Mouse (Mus musculus): ENCODE measurements around the gene Dedd2. TPM values are rescaled to one million over a fixed set of nuclear protein-coding genes. Genes with fewer than 3 reads are reported as not detected.

The Dedd2 gene
- polyA plus RNA-seq, 1 experiment = 102 TPM

GRCm38 (mm10) chr7:25210482-25210881 is 9.9 kb downstream of the Dedd2 start:
- no peak for TF ChIP-seq GATA1 (IDR thresholded peaks at IDR 0.05; ENCODE audit: low read length)

DNA sequence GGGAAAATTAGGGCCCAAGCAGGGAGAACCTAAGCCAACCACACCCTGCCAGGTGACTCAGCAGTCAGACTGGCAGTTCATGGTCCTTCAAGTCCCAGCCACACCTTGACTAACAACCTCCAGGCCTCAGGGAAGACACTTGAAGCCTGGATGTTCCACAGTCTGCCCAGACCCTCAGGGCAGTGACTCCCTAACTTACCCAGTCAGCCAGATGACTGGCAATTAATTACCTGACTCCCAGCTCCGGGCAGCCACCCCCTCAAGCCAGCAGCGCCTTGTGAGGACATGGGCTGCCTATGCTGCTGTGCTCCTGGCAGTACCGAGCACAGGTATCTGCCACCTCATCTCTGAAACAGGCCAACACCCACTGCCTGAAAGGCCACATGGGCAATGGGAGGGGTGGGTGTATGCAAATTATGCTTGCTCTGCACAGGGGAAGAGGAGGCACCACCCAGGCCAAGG is 11.2 kb downstream of the Dedd2 start:
- TF ChIP-seq GATA1 (IDR thresholded peaks at IDR 0.05; ENCODE audit: low read length) = no peak

DNA sequence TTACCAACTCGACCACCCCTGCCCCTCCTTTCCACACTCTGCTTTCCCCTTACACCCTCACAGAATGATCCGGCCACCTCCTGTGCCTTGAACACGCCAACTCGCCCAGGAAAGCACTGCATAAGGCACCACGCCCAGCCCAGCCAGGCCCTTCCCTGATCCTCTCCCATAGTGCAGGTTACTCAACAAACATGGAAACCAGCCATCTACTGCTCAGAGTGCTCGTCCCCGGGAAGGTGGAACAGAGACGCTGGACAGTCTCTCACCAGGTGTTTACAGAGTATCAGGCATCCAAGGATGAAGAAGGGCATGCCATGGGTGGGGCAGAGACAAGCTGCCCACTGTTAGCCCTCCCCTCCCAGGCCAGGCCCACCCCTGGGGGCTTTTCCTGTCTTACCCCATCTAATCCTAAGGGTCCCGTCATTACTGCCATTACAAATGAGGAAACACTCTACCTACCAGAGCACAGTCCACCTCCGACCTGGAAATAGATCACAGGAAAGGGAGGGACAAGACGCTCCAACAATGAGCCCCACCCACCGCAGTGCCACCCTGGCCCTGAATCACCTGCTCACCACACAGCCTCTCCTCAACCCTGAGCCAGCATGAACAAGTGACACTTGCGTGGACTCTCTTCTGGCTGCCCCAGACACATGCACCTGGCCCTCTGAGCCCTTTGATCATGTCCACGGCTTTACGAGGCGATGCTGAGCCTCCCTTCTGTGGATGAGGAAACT is 14.2 kb downstream of the Dedd2 start:
- TF ChIP-seq GATA1 (IDR thresholded peaks at IDR 0.05; ENCODE audit: low read length) = no peak

DNA sequence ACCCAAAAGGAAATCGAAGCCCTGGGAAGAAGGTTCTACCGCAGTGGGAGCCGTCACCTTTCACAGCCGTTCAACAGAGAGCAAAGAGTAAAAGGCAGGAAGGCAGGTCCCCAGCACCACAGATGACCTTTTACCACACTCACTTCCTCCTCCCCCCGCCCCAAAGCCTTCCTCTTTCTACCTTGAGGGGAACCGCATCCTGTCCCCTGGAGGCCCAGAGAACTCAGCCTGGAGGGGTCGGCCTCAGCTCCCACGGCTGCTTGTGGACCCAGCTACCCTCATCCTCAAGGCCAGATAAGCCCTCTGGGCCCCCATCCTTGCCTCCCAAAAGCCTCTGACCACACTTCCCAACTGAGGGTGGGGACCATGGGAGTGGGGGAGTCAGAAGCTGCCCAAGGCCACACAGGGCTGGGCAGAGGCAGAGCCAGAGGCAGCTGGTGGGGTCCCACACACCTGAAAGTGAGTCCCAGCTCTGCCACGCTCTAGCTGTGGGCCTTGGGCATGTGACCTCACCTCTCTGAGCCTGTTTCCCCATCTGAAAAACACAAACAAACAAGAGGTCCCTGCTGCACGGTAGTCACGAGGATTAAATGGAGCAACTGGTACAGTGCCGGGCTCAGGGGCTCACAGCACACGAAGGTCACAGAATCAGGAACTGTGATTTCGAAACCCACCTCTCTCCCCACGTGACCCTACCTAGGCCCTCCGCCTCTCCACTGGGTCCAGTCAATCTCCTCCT is 14.9 kb downstream of the Dedd2 start:
- no peak for TF ChIP-seq GATA1 (IDR thresholded peaks at IDR 0.05; ENCODE audit: low read length)

GRCm38 (mm10) chr7:25203624-25204023 is 16.8 kb downstream of the Dedd2 start:
- no peak for TF ChIP-seq GATA1 (IDR thresholded peaks at IDR 0.05; ENCODE audit: low read length)

- no peak for TF ChIP-seq GATA1 (IDR thresholded peaks at IDR 0.05; ENCODE audit: low read length)
Measured at GRCm38 (mm10) chr7:25197384-25198018, 22.9 kb downstream of the Dedd2 start.

- no peak for TF ChIP-seq GATA1 (IDR thresholded peaks at IDR 0.05; ENCODE audit: low read length)
Measured at GRCm38 (mm10) chr7:25196107-25196506, 24.3 kb downstream of the Dedd2 start.

DNA sequence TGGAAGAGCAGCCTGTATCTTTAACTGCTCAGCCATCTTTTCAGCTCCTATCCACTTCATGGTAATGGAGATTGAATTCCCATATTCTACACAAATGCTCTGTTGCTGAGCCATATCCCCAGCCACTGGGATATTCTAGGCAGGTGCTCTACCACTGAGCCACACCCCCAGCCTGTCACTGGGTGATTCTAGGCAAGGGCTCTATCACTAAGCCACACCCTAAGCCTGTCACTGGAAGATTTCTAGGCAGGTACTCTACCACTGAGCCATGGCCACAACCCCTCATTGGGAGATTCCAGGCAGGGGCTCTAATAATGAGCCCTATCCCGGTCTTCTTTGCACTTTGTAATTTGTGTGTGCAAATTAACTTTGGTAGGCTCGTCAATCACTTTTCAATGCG is 25.3 kb downstream of the Dedd2 start:
- no peak for TF ChIP-seq GATA1 (IDR thresholded peaks at IDR 0.05; ENCODE audit: low read length)

DNA sequence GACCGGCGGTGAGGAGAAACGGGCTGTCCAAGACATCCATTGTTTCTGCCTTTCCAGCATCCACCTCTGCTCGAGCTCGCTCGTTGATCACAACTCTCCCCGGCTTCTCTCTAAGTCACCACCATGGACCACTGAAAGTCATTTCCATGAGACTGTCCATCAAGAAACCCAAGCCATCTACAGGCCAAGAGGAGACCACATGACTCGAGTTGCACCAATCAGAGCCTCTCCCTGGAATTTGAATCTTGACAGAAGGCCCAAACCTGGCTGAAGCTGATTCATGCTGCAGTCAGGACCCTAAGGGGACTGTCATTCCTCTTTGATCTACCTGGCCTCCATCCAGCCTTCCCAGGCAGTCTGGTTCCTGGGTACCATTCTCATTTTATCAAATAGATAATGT is 28.3 kb downstream of the Dedd2 start:
- no peak for TF ChIP-seq GATA1 (IDR thresholded peaks at IDR 0.05; ENCODE audit: low read length)

- no peak for TF ChIP-seq GATA1 (IDR thresholded peaks at IDR 0.05; ENCODE audit: low read length)
Measured at GRCm38 (mm10) chr7:25190806-25191205, 29.6 kb downstream of the Dedd2 start.

- no peak for TF ChIP-seq GATA1 (IDR thresholded peaks at IDR 0.05; ENCODE audit: low read length)
Measured at GRCm38 (mm10) chr7:25187662-25188650, 32.5 kb downstream of the Dedd2 start.

GRCm38 (mm10) chr7:25184091-25184490 is 36.3 kb downstream of the Dedd2 start:
- no peak for TF ChIP-seq GATA1 (IDR thresholded peaks at IDR 0.05; ENCODE audit: low read length)

DNA sequence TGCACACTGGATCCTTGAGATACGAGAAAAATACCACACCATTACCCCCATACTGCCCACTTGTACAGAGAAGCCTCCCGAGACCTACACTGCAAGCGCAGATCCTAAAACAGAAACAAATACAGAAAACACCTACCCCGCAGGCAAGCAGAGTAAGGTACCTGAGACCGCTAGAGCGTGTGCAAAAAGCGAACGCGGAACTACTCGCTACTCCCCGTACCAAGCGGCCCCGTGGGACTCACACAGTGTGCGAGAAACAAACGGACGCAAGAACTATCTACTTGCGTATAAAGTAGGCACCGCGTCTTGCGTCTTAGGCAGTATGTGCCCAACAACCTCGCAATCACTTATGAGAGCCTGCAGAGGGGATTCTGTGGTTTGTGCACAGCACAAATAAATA is 38.6 kb downstream of the Dedd2 start:
- TF ChIP-seq GATA1 (IDR thresholded peaks at IDR 0.05; ENCODE audit: low read length) = no peak

DNA sequence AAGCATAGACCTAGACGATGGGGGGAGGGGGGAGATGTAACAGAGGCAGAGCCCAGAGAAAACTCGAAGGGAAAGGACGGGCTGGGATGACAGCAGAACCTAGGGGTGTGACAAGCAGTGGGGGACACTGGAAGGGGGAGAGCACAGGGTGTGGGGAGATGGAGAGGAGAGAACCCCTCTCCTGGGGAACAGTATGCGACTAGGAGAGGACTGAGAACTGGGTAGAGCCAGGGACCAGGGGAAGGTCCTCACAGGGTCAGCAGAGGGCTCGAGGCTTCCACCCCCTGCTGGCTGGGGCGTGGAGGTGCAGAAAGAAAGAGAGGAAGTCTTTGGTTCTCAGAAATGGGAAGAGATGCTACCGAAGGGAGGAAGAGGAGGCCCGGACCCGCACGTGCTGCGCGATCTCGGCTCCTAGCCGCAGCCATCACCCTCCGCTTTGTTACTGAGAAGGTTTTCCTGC is 39.1 kb downstream of the Dedd2 start:
- TF ChIP-seq GATA1 (IDR thresholded peaks at IDR 0.05; ENCODE audit: low read length) = no peak

- no peak for TF ChIP-seq GATA1 (IDR thresholded peaks at IDR 0.05; ENCODE audit: low read length)
Measured at GRCm38 (mm10) chr7:25180512-25180911, 39.9 kb downstream of the Dedd2 start.

All from G1E-ER4 (cell line).